Mouse (Mus musculus) liver, embryonic 13.5 days (tissue): ENCODE data around the gene Tcf7l2. TPM values are rescaled to one million over a fixed set of nuclear protein-coding genes. Genes with fewer than 3 reads are reported as not detected.

Experiments used
- ATAC-seq: fragments of 200-750 bp; cut with Nextera tagmentation; 2 replicates; pipeline ENCODE4 v1.8.0; 2017; ENCODE audit warnings: low read depth, mild to moderate bottlenecking, moderate number of reproducible peaks, moderate library complexity
- DNase-seq: peaks from one replicate; pipeline ENCODE4 v3.0.0; 2022
- H3K27ac ChIP-seq: fragments of 300-500 bp; sonication (generic); 2 replicates; pipeline ENCODE4 v1.5.1; 2015; ENCODE audit warnings: moderate library complexity, mild to moderate bottlenecking, inconsistent platforms
- H3K27me3 ChIP-seq: fragments of 300-500 bp; sonication (generic); 2 replicates; pipeline ENCODE4 v1.6.1; 2015; ENCODE audit warnings: mild to moderate bottlenecking, inconsistent platforms
- H3K36me3 ChIP-seq: fragments of 300-500 bp; sonication (generic); 2 replicates; pipeline ENCODE4 v1.6.1; 2015; ENCODE audit warnings: mild to moderate bottlenecking, inconsistent platforms
- H3K4me1 ChIP-seq: fragments of 300-500 bp; sonication (generic); replicated peaks from 2 replicates; pipeline ENCODE4 v1.6.1; 2015; ENCODE audit warnings: inconsistent platforms
- H3K4me2 ChIP-seq: fragments of 300-500 bp; sonication (generic); 2 replicates; pipeline ENCODE4 v1.6.1; 2015; ENCODE audit warnings: inconsistent platforms, mild to moderate bottlenecking, moderate library complexity
- H3K4me3 ChIP-seq: fragments of 300-500 bp; sonication (generic); replicated peaks from 2 replicates; pipeline ENCODE4 v1.5.1; 2015; ENCODE audit warnings: mild to moderate bottlenecking, inconsistent platforms
- H3K9ac ChIP-seq: fragments of 300-500 bp; sonication (generic); 2 replicates; pipeline ENCODE4 v1.6.1; 2015; ENCODE audit warnings: mild to moderate bottlenecking, inconsistent platforms
- H3K9me3 ChIP-seq: fragments of 300-500 bp; sonication (generic); replicated peaks from 2 replicates; pipeline ENCODE4 v1.6.1; 2016; ENCODE audit warnings: inconsistent platforms
- WGBS: fragments of 180-500 bp; shearing (Covaris S2); methylation state at CpG from one replicate; pipeline ENCODE4 v1.1.7; 2015; ENCODE audit not compliant: insufficient replicate concordance; 5-methylcytosine and 5-hydroxymethylcytosine counted together
- polyA plus RNA-seq: library from polyadenylated mRNA; unstranded; fragments of >200 nt; fragmentation: Nextera tagmentation; extraction: Ambion mirVana; gene quantifications from 2 replicates; pipeline ENCODE4 v1.2.1, GENCODE M21; 2015

Tcf7l2 gene
- polyA plus RNA-seq, 1 experiment from 2014 or later, result 17.8 TPM

DNA sequence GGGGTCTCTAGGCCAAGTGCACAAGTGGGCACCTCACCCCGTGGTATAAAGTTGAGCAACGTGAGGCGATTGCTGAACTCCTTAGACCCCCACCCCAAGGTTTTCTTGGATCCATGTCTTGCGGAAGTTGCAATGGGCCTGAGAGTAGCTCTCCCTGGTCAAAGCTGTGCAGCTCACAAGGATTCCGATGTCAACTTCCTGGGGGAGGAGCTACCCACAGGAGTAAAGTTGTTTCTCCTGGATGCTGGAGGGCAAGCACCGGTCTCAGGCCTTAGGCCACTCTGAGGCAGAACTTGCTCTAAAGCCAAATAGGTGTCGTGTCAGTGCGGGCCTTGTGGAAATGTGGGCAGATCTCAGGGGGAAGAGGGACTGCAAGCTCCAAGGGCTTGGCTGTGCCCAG, 12.2 kb upstream of the Tcf7l2 start:
- Histone ChIP-seq H3K27ac (no peak overlapping the region), H3K4me3 (no peak overlapping the region), H3K36me3 (no peaks in the 10 kb centered on the region), H3K4me1 (peaks cover 15% of the 10 kb centered on the region), H3K27me3 (no peaks in the 10 kb centered on the region), H3K4me2 (no peak overlapping the region), H3K9me3 (no peaks in the 10 kb centered on the region), H3K9ac (no peak overlapping the region)
- ATAC-seq, result no peak
- DNase-seq, result no peak
- WGBS, result 58% methylated on average over 8 of the region's 8 CpGs

DNA sequence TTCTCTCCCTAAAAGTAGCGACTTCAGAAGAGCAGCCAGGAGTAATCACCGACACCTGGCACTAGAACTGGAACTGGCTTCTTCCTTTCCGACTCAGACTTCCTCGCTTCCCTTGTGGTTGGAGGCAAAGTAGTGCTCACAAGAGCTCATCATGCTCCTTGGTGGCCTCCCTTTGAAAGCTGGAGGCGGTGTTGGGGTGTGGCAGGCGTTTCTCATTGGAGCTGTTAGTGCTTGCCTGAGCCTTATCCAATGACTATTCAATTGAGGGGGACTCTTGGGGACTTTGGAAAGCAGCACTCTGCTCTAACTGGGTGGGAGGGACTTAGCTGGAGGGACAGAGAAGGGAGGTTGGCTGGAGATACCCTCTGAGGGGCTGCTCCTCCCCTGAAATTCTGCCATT, 9.1 kb upstream of the Tcf7l2 start:
- Histone ChIP-seq H3K27ac (no peak overlapping the region), H3K9ac (no peak overlapping the region), H3K4me1 (peaks cover 15% of the 10 kb centered on the region), H3K36me3 (no peaks in the 10 kb centered on the region), H3K27me3 (0 out of 2 replicates have a peak, but pooled peaks cover 6% of the 10 kb centered on the region), H3K4me3 (no peak overlapping the region), H3K4me2 (0 out of 2 replicates have a peak overlapping the region, but pooled peaks have one; percentile 11), H3K9me3 (no peaks in the 10 kb centered on the region)
- ATAC-seq (peak; percentile 90), DNase-seq (peak; percentile 57)
- WGBS, result 22% methylated on average over 6 of the region's 6 CpGs

DNA sequence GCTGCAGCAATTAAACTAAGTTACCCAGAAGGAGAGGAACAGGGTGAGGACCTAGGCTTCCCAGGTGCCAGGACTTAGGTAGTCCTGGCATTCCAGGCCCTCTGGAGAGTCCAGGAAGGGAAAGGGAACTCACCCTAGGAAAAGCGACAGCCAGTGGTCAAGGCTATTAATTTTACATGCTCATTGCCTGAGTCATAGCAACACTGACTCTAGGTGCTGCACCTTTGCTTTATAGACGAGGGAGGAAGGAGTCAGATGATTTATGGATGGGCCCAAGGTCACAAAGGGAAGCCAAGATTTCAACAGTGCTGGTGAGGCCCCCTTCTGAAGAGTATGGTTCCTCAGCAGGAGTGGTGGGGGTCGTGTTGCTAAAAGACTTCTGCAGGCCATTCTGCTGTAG, 8.6 kb upstream of the Tcf7l2 start:
- no peak overlapping the region for H3K9ac ChIP-seq
- no peaks in the 10 kb centered on the region for H3K9me3 ChIP-seq
- 24% methylated on average over 3 of the region's 3 CpGs for WGBS
- H3K4me3 ChIP-seq, result no peak overlapping the region
- DNase-seq, result no peak
- no peaks in the 10 kb centered on the region for H3K36me3 ChIP-seq
- no peak overlapping the region for H3K27ac ChIP-seq
- H3K27me3 ChIP-seq, result 0 out of 2 replicates have a peak, but pooled peaks cover 8% of the 10 kb centered on the region
- no peak overlapping the region for H3K4me2 ChIP-seq
- no peak for ATAC-seq
- peaks cover 15% of the 10 kb centered on the region for H3K4me1 ChIP-seq

DNA sequence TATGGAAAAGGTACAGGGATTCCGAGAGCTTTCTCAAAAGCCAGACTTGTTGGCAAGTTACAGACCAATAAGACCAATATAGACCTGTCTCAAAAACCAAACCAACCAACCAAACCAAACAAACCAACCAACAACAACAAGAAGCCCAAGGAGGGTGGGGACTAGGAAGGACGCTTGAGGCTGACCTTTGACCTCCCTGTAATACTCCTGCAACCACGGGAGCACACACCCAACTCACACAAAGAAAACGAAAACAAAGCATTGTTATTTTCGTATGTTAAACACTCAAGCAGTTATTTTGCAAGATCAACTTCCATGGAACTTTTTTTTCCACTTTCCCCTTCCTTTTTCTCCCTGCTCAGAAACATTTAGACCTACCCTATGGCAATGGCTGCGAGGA, 5.6 kb upstream of the Tcf7l2 start:
- Histone ChIP-seq H3K36me3 (no peaks in the 10 kb centered on the region), H3K4me2 (no peak overlapping the region), H3K9ac (no peak overlapping the region), H3K9me3 (no peaks in the 10 kb centered on the region), H3K4me3 (no peak overlapping the region), H3K27me3 (peaks cover 29% of the 10 kb centered on the region), H3K27ac (no peak overlapping the region), H3K4me1 (peaks cover 24% of the 10 kb centered on the region)
- DNase-seq, result no peak
- ATAC-seq, result no peak
- 44% methylated on average over 6 of the region's 6 CpGs for WGBS

DNA sequence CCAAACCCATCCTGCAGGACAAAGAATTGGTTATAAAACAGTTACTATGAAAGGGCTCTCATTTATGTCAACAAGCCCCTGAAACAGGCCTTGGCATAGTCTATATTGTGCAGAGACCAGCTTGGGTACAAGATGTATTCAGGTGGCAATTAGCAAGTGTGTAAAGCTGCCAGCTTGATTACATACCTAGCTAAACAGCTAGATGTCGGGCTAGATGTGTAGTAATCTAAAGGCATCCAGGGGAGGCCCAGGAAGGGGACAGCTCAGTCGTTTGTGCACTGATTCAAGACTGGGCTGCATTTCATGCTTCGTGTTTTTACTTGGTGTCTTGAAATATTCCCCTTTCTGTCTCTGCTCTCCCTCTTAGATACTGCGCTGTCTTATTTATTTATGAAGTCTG, 1.9 kb upstream of the Tcf7l2 start:
- Histone ChIP-seq H3K4me1 (peaks cover 29% of the 10 kb centered on the region), H3K36me3 (no peaks in the 10 kb centered on the region), H3K9me3 (no peaks in the 10 kb centered on the region), H3K9ac (no peak overlapping the region), H3K27ac (no peak overlapping the region), H3K4me3 (no peak overlapping the region), H3K4me2 (no peak overlapping the region), H3K27me3 (peaks cover 66% of the 10 kb centered on the region)
- ATAC-seq (no peak), DNase-seq (no peak)
- 53% methylated on average over 4 of the region's 4 CpGs for WGBS

DNA sequence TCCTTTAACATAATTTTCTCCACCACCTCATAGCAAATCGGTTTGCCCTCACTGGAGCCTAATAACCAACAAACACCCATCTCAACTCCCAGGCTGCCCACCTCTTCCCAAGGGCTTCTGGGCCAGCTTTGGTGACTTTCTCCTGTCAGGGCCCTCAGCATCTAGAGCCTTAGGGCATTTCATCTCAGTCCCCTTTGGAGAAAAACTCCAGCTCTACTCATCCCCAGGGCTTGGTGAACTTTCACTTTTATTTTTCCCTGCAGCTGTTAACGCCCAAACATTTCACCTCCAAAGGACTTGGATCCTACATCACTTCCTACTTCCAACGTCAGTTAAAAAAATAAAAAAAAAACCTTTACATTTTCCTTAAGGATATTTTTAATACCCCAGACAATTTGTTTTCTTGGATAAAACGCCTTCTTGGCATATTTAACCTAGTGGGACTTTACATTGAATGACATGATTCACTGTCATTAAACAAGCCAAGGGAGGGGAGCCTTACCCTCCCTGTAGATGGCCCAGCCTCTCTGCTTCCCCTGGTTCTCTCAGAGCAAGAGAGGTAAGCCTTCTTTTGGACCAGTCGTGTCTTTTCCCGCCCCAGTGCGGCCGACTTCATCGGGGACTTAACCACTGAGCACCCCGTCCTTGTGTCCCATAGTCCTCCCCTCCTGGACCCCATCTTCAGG, 724 bp upstream of the Tcf7l2 start:
- Histone ChIP-seq H3K4me3 (peak overlapping the region; percentile 65), H3K36me3 (no peaks in the 10 kb centered on the region), H3K4me1 (peaks cover 34% of the 10 kb centered on the region), H3K4me2 (peak overlapping the region; percentile 72), H3K27me3 (peaks cover 76% of the 10 kb centered on the region), H3K9ac (peak overlapping the region; percentile 54), H3K9me3 (no peaks in the 10 kb centered on the region), H3K27ac (peak overlapping the region; percentile 16; the same call in 1 of the 2 replicates)
- WGBS, result 16% methylated on average over 10 of the region's 10 CpGs
- ATAC-seq (no peak), DNase-seq (no peak)

DNA sequence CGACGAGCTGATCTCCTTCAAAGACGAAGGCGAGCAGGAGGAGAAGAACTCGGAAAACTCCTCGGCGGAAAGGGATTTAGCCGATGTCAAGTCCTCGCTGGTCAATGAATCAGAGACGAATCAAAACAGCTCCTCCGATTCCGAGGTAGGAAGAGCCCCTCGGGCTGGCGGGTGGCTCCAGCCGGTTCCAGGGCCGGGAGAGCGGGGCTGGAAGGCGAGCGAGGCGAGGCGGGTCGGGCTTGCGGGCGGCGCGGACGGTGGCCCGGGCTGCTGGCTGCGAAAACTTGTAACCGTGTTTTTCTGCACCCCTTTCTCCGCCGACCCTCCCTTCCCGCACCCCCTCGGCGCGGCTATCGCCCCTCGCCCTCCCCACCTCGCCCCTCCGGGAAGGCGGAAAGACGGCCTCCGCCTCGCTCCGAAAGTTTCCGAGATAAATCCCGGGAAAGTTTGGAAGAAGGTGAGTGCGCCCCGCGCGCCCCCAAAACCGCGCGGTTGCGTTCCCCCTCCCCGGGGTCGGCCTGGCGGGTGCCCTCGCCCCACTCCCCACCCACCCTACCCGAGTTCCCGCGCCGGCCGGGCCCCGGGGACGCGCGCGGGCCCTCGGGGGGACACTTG, 873 bp downstream of the Tcf7l2 start:
- DNase-seq (peak; percentile 15), ATAC-seq (no peak)
- H3K27me3 ChIP-seq, result peaks cover 86% of the 10 kb centered on the region
- peaks cover 48% of the 10 kb centered on the region for H3K4me1 ChIP-seq
- no peaks in the 10 kb centered on the region for H3K36me3 ChIP-seq
- H3K9ac ChIP-seq, result peak overlapping the region; percentile 72
- H3K27ac ChIP-seq, result peak overlapping the region; percentile 84
- under 1% methylated on average over 64 of the region's 70 CpGs for WGBS
- H3K9me3 ChIP-seq, result no peaks in the 10 kb centered on the region
- peak overlapping the region; percentile 65 for H3K4me3 ChIP-seq
- peak overlapping the region; percentile 72 for H3K4me2 ChIP-seq

DNA sequence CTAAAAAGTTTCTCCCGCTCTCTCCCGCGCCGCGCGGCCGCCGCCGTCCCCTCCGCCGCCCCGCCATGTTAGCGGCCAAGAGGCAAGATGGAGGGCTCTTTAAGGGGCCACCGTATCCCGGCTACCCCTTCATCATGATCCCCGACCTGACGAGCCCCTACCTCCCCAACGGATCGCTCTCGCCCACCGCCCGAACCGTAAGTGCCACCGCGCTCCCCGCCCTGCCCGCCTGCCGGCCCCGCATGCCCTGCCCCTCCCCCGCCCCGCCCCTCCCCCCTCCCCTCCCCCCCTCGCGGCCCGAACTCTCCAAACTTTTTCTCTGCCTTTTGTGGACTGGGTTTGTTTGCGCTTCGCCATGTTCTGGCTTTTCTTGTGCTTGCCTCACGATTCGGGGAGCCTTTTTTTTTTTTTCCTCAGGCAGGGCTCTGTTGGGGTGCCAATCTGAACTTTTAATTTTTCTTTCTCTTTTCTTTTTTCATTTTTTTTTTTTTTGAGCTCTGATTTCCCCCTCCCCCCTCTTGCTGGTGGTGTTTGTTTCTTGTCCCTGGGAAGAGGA, 1.5 kb downstream of the Tcf7l2 start:
- Histone ChIP-seq H3K4me3 (peak overlapping the region; percentile 65), H3K36me3 (no peaks in the 10 kb centered on the region), H3K9me3 (no peaks in the 10 kb centered on the region), H3K4me2 (peak overlapping the region; percentile 72), H3K4me1 (peaks cover 52% of the 10 kb centered on the region), H3K27ac (peak overlapping the region; percentile 84), H3K9ac (peak overlapping the region; percentile 75), H3K27me3 (peaks cover 89% of the 10 kb centered on the region)
- ATAC-seq, result 0 out of 2 replicates have a peak, but pooled peaks have one; percentile 11
- peak; percentile 6 for DNase-seq
- under 1% methylated on average over 35 of the region's 38 CpGs for WGBS

DNA sequence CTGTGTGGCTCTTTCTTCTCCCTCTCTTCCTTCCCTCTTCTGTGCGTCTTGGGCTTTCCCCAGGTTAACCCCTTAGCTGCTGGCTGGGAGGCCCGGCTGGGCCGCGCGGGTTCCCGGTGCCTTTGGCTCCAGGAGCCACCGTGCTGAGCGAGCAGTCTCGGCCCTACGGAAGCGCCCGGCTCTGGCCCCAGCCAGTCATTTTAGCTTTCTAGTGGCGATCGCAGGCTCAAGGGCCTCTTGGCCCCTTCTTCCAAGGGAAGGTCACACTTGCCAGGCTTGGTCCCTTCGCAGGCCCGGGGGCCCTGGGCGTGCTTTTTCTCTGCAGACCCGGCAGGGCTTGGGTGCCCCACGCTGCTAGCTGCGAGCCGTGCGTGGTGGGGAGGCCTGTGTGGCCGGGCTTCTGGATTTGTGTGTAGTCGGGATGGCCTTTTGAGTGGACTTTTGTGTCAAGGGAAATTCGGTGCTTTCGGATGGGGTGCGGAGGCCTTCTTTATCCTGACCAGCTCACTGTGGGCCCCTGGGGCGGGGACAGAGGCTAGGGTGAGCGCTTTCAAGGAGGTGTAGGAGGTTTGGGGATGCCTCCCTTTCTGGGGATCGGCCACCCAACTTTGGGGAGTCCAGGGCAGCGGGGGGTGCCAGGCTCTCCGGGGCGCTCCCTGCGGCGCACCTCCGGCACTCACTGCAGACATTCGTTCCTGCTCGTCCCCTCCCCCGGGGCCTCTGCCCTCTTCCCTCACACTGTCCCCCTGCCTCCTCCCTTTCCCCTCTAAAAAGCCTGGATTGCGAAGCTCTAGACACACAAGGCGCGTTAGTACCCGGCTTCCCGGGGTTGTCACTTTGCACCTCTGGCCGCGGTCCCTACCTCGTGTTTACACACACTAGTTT, 2.2 kb downstream of the Tcf7l2 start:
- peaks cover 91% of the 10 kb centered on the region for H3K27me3 ChIP-seq
- peak overlapping the region; percentile 65 for H3K4me3 ChIP-seq
- H3K9ac ChIP-seq, result peak overlapping the region; percentile 75
- DNase-seq, result peak; percentile 17
- peaks cover 59% of the 10 kb centered on the region for H3K4me1 ChIP-seq
- peak; percentile 19; the same call in 1 of the 2 replicates for ATAC-seq
- no peaks in the 10 kb centered on the region for H3K9me3 ChIP-seq
- under 1% methylated on average over 47 of the region's 47 CpGs for WGBS
- H3K36me3 ChIP-seq, result no peaks in the 10 kb centered on the region
- H3K27ac ChIP-seq, result peak overlapping the region; percentile 84
- H3K4me2 ChIP-seq, result peak overlapping the region; percentile 72

DNA sequence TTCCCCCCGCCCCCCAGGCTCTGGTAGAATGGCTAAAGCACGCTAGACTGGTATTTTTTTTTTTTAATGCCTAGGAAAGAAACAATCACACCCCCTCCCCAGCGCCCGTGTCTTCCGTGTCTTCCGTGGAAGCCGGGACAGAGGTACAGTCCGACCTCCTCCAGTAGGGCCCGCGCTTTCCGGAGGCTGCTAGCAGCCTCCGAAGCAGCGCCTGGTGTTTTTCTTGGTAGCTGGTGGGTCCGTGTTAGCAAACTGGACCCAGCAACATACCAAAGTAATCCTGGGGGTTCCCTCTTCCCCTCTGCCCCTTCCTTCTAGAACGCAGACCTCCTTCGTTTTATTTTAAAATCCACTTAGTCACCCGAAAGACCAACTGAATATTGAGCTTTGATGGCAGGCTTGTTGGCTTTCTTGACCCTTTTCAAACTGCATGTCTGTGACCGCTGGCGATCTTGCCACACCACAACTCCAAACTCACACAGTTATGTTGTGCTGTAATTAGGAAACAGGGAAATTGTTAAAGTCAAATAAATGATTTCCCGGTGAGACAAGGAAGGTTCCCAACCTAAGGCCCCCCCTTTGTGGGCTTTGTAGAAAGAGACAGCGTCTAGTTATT, 3.1 kb downstream of the Tcf7l2 start:
- peak overlapping the region; percentile 72 for H3K4me2 ChIP-seq
- H3K9ac ChIP-seq, result peak overlapping the region; percentile 75
- no peaks in the 10 kb centered on the region for H3K36me3 ChIP-seq
- no peaks in the 10 kb centered on the region for H3K9me3 ChIP-seq
- ATAC-seq, result no peak
- DNase-seq, result no peak
- peaks cover 64% of the 10 kb centered on the region for H3K4me1 ChIP-seq
- peak overlapping the region; percentile 65 for H3K4me3 ChIP-seq
- H3K27ac ChIP-seq, result no peak overlapping the region; the same call in 1 of the 2 replicates
- 6% methylated on average over 21 of the region's 21 CpGs for WGBS
- peaks cover 96% of the 10 kb centered on the region for H3K27me3 ChIP-seq
